Mouse (Mus musculus): ENCODE data around the gene Gm8220. TPM values are rescaled to one million over a fixed set of nuclear protein-coding genes. Genes with fewer than 3 reads are reported as not detected.

Gene Gm8220
- polyA plus RNA-seq (2021; fragmentation: Nextera tagmentation) = not detected in 2 replicates
- long read RNA-seq, experiment 1 = 0 reads
- long read RNA-seq, experiment 2 = 0 reads

DNA sequence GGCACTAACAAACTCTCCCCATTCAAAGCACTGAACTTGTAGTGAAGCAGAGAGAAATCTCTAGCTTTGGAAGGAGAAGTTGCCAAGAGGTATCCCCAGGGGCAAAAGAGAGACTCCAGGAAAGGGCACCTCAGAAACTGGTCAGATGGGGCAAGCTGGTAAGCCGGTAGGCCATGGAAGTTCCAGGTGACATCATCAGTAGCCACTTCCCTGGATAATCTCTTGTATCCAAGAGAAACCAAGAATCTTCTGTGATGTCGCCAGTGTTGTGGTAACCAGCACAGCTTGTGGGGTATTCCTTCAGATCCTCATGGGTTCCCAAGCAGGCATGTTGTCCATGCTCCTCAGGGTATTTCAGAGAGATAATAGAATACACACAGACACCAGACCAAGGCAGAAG lies at the start of gene Gm8220:
Gene Gm8220 (plus strand): TSS at position 301 of the 400 bp plus-strand sequence.

DNA sequence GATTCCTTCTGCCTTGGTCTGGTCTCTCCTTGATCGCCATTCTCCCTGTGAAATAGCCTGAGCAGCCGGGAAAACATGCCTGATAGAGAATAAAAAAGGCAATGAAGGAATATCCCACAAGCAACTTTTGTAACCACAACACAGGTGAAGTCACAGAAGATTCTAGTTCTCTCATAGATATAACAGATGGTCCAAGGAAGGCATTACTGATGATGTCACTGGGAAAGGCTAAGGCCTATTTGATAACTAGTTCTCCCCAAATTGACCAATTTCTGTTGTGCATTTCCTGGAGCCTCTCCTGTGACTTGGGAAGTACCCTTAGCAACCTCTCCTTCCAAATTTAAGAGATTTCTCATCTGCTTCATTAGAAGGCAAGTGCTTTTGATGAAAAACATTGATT lies 53.1 kb downstream of the Gm8220 start, which contains the start of gene Gm5930:
Gene Gm5930 (minus strand): TSS at position 101 of the 400 bp plus-strand sequence.

Other genes starting within 250 kb of the Gm8220 start
- not detected in 2 replicates for gene Ear2, start 182.9 kb upstream of the Gm8220 start, polyA plus RNA-seq (2021; fragmentation: Nextera tagmentation)
- not detected in 2 replicates for gene Gm3327, start 161.7 kb upstream of the Gm8220 start, polyA plus RNA-seq (2021; fragmentation: Nextera tagmentation)
- gene Gm8212, start 87.9 kb upstream of the Gm8220 start, polyA plus RNA-seq (2021; fragmentation: Nextera tagmentation) = not detected in 2 replicates
- gene 4930503E14Rik, start 72.3 kb upstream of the Gm8220 start, polyA plus RNA-seq (2021; fragmentation: Nextera tagmentation) = not detected in 2 replicates
- not detected in 2 replicates for gene Gm5930, start 53.0 kb downstream of the Gm8220 start, polyA plus RNA-seq (2021; fragmentation: Nextera tagmentation)
- gene Gm8229, start 79.8 kb downstream of the Gm8220 start, polyA plus RNA-seq (2021; fragmentation: Nextera tagmentation) = not detected in 2 replicates
- not detected in 2 replicates for gene Gm3371, start 125.1 kb downstream of the Gm8220 start, polyA plus RNA-seq (2021; fragmentation: Nextera tagmentation)
- gene Gm8232, start 148.1 kb downstream of the Gm8220 start, polyA plus RNA-seq (2021; fragmentation: Nextera tagmentation) = not detected in 2 replicates
- not detected in 2 replicates for gene BC061237, start 206.9 kb downstream of the Gm8220 start, polyA plus RNA-seq (2021; fragmentation: Nextera tagmentation)
- gene Gm17093, start 232.7 kb downstream of the Gm8220 start, polyA plus RNA-seq (2021; fragmentation: Nextera tagmentation) = not detected in 2 replicates